Mouse (Mus musculus): Measurements from ENCODE around the gene Krtap5-5. TPM values are rescaled to one million over a fixed set of nuclear protein-coding genes. Genes with fewer than 3 reads are reported as not detected.
"Not testable (repeated sequence)": the region's sequence is repeated elsewhere in the genome, so short reads cannot be mapped to it uniquely, and the experiment has no call there.

Krtap5-5 gene
- polyA plus RNA-seq, 1 experiment from 2014 or later: not detected

DNA sequence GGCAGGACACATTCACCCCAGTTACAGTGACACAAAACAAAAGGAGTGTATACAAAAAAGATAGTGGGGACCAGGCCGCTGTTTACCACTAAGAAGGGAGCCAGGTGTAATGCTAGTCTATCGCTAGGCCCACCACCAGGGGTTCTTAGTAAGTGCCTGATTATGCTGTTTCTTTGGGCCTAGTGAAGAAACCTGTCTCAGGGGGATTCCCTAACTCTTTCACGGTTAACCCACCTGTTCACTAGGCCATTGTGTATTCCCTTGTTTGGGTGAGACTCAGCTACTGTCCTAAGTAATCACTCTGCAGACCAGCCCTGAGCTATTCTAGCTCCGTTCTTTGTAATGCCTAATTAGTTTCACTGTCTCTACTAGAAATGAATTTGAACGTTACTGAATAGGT is 22.9 kb downstream of the Krtap5-5 start:
- not testable (repeated sequence) for H3K4me3 ChIP-seq (replicated peaks); ATAC-seq (ENCODE audit: low read depth)
- WGBS (ENCODE audit: insufficient replicate concordance): 56% methylated on average over 5 of the region's 5 CpGs

DNA sequence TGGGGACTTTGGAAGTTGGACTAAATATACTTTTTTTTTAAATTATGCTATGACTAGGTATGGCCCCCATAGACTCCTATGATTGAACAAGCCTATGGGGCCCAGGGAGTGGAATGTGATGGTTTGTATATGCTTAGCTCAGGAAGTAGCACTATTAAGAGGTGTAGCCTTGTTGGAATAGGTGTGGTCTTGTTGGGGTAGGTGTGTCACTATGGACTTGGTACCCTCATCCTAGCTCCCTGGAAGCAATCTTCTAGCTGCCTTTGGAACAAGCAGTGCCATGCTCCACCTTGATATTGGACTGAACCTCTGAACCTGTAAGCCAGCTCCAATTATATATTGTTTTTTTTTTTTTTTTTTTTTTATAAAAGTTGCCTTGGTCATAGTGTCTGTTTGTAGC is 24.3 kb downstream of the Krtap5-5 start:
- H3K4me2 ChIP-seq: no peak overlapping the region

More for the DNA sequence above, 22.9 kb downstream of the Krtap5-5 start:
- not testable (repeated sequence) for H3K36me3 ChIP-seq; H3K27me3 ChIP-seq; H3K4me1 ChIP-seq (replicated peaks); H3K9ac ChIP-seq; H3K9me3 ChIP-seq (replicated peaks); DNase-seq; H3K27ac ChIP-seq; H3K4me2 ChIP-seq

DNA sequence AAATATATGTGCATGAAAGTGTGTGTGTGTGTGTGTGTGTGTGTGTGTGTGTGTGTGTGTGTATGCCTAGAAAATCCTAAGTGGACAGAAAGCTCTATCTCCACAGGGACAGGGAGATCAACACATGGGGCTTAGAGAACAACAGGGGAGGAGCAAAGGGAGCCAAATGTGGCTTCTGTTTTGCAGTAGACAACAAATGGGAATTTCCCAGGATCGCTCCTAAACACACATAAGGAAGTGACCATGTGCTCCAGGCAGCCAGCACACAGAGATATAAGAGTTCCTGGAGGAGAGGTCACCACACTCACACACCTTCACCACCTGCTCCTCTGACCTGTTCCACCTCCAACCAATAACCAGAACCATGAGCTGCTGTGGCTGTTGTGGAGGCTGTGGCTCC is 28.7 kb downstream of the Krtap5-5 start, which contains the start of gene Krtap5-3:
Gene Krtap5-3, plus strand, starts transcription at position 301 of the 400 bp plus-strand sequence.
- H3K9ac ChIP-seq: no peak within 1 kb of the TSS
- no peak for ATAC-seq (ENCODE audit: low read depth)
- no peak within 1 kb of the TSS for H3K4me2 ChIP-seq
- H3K27me3 ChIP-seq: no peaks in the 10 kb centered on the region
- WGBS (ENCODE audit: insufficient replicate concordance): 40% methylated on average over 1 of the region's 1 CpGs
- H3K27ac ChIP-seq: no peak within 1 kb of the TSS
- H3K4me3 ChIP-seq (replicated peaks): no peak within 1 kb of the TSS
- no peaks in the 10 kb centered on the region for H3K36me3 ChIP-seq
- no peaks in the 10 kb centered on the region for H3K4me1 ChIP-seq (replicated peaks)
- no peak for DNase-seq
- H3K9me3 ChIP-seq (replicated peaks): no peaks in the 10 kb centered on the region

More for the DNA sequence above, 24.3 kb downstream of the Krtap5-5 start:
- Histone ChIP-seq H3K36me3 (no peaks in the 10 kb centered on the region), H3K27me3 (no peaks in the 10 kb centered on the region), H3K4me3 (replicated peaks) (no peak overlapping the region), H3K27ac (no peak overlapping the region), H3K9ac (no peak overlapping the region), H3K9me3 (replicated peaks) (no peaks in the 10 kb centered on the region), H3K4me1 (replicated peaks) (no peaks in the 10 kb centered on the region)
- ATAC-seq (ENCODE audit: low read depth): no peak
- DNase-seq: no peak

DNA sequence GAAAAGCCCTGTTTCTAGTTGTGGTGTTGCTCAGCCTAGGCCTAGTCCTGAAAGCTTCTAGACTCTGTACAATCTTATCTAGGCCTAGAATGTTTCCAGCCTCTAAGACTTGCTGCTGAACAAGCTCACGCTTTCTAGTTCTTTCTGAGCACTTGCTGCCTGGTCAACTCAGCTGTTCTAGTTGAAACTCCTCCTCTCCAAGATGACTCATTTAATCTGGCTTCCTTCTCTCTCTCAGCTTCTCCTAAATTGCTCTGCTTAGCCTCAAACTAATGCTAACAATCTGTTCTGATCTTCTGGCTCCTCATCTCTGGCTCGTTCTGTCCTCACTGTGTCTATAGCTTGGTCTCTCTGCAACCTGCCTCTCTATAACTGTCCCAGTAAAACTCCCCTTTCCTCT is 31.0 kb downstream of the Krtap5-5 start:
- ATAC-seq (ENCODE audit: low read depth) (no peak), DNase-seq (no peak)
- no peak overlapping the region for H3K4me3 ChIP-seq (replicated peaks)
- 42% methylated on average over 2 of the region's 2 CpGs for WGBS (ENCODE audit: insufficient replicate concordance)
- H3K9me3 ChIP-seq (replicated peaks): no peaks in the 10 kb centered on the region
- no peaks in the 10 kb centered on the region for H3K36me3 ChIP-seq
- H3K4me2 ChIP-seq: no peak overlapping the region
- H3K4me1 ChIP-seq (replicated peaks): no peaks in the 10 kb centered on the region
- no peaks in the 10 kb centered on the region for H3K27me3 ChIP-seq
- H3K27ac ChIP-seq: no peak overlapping the region
- no peak overlapping the region for H3K9ac ChIP-seq

DNA sequence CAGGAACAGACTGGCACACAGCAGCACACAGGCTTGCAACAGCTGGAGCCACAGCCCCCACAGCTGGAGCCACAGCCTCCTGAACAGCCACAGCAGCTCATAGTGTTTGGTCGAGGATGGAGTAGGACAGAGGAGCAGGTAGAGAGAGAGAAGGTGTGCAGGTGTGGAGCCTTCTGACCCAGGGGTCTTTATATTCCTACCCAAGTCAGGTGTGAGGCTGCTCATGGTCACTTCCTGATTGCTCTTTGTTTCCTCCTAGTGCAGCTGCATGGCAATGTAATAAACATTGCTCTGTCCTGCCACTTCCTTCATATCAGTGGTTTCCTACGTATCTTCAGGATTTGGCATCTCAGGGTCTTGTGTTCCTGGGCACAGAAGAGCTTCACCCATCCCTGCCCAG is 39.5 kb downstream of the Krtap5-5 start, which contains the start of gene Gm10153:
Gene Gm10153, minus strand, starts transcription at position 101 of the 400 bp plus-strand sequence.
- H3K27me3 ChIP-seq: no peaks in the 10 kb centered on the region
- no peaks in the 10 kb centered on the region for H3K36me3 ChIP-seq
- 37% methylated on average over 2 of the region's 2 CpGs for WGBS (ENCODE audit: insufficient replicate concordance)
- H3K4me3 ChIP-seq (replicated peaks): no peak within 1 kb of the TSS
- no peak within 1 kb of the TSS for H3K9ac ChIP-seq
- H3K27ac ChIP-seq: no peak within 1 kb of the TSS
- no peak for DNase-seq
- H3K9me3 ChIP-seq (replicated peaks): no peaks in the 10 kb centered on the region
- no peaks in the 10 kb centered on the region for H3K4me1 ChIP-seq (replicated peaks)
- no peak for ATAC-seq (ENCODE audit: low read depth)
- H3K4me2 ChIP-seq: no peak within 1 kb of the TSS

DNA sequence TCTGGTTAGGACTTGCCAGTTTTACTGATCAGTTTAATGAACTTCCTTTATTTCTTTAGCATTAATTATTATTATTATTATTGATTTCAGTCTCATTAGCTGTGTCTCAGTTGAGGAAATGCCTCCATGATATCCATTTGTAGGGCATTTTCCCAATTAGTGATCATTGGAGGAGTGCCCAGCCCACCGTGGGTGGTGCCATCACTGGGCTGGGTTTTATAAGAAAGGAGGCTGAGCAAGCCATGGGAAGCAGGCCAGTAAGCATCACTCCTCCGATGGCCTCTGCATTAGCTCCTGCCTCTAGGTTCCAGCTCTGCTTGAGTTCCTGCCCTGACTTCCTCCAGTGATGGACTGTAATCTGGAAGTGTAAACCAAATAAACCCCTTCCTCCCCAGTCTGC is 41.6 kb downstream of the Krtap5-5 start:
- no peak overlapping the region for H3K27ac ChIP-seq
- H3K27me3 ChIP-seq: no peaks in the 10 kb centered on the region
- no peaks in the 10 kb centered on the region for H3K4me1 ChIP-seq (replicated peaks)
- H3K9ac ChIP-seq: no peak overlapping the region
- 66% methylated on average over 2 of the region's 2 CpGs for WGBS (ENCODE audit: insufficient replicate concordance)
- H3K9me3 ChIP-seq (replicated peaks): no peaks in the 10 kb centered on the region
- H3K4me3 ChIP-seq (replicated peaks): no peak overlapping the region
- H3K4me2 ChIP-seq: no peak overlapping the region
- no peaks in the 10 kb centered on the region for H3K36me3 ChIP-seq
- no peak for ATAC-seq (ENCODE audit: low read depth)
- DNase-seq: no peak

DNA sequence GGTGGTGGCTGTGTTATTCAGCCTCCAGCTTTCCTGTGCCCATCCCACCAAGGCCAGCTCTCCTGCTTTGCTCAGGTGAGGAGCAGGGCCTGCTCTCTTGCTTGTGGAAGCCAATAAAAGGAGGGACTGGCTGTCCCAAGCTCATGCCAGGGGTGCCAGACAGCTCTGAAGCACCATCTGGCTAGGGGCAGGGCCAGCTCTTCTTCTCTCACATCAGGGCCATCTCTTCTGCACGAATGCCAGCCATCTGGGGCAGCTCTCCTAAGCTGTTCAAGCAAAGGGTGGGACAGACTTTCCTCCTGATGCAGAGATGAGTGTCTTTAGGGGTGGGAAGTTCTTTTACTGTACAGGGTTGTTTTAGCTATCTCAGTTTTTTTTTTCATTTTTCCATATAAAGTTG is 48.8 kb downstream of the Krtap5-5 start:
- 31% methylated on average over 1 of the region's 1 CpGs for WGBS (ENCODE audit: insufficient replicate concordance)

More for the DNA sequence above, 48.8 kb downstream of the Krtap5-5 start:
- H3K36me3 ChIP-seq: no peaks in the 10 kb centered on the region
- ATAC-seq (ENCODE audit: low read depth) (no peak), DNase-seq (no peak)
- no peaks in the 10 kb centered on the region for H3K4me1 ChIP-seq (replicated peaks)
- no peak overlapping the region for H3K9ac ChIP-seq
- H3K27me3 ChIP-seq: no peaks in the 10 kb centered on the region
- H3K27ac ChIP-seq: no peak overlapping the region
- H3K4me2 ChIP-seq: no peak overlapping the region
- H3K4me3 ChIP-seq (replicated peaks): no peak overlapping the region
- H3K9me3 ChIP-seq (replicated peaks): no peaks in the 10 kb centered on the region

Other genes starting within 250 kb of the Krtap5-5 start
- gene Mob2, start 168.9 kb downstream of the Krtap5-5 start, polyA plus RNA-seq (2015; fragmentation: Nextera tagmentation; extraction: Ambion mirVana): 62.5 and 64.3 TPM in 2 replicates
- gene Dusp8, start 134.1 kb downstream of the Krtap5-5 start, polyA plus RNA-seq (2015; fragmentation: Nextera tagmentation; extraction: Ambion mirVana): 4.4 and 4.6 TPM in 2 replicates
- gene Gm45618, start 109.2 kb downstream of the Krtap5-5 start, polyA plus RNA-seq (2015; fragmentation: Nextera tagmentation; extraction: Ambion mirVana): not detected in 2 replicates
- gene Gm39115, start 93.9 kb downstream of the Krtap5-5 start, polyA plus RNA-seq (2015; fragmentation: Nextera tagmentation; extraction: Ambion mirVana): not detected in 2 replicates
- gene Gm45337, start 85.4 kb downstream of the Krtap5-5 start, polyA plus RNA-seq (2015; fragmentation: Nextera tagmentation; extraction: Ambion mirVana): not detected in 2 replicates
- not detected in 2 replicates for gene Gm29735, start 72.9 kb downstream of the Krtap5-5 start, polyA plus RNA-seq (2015; fragmentation: Nextera tagmentation; extraction: Ambion mirVana)
- not detected in 2 replicates for gene Gm4553, start 64.2 kb downstream of the Krtap5-5 start, polyA plus RNA-seq (2015; fragmentation: Nextera tagmentation; extraction: Ambion mirVana)
- not detected in 2 replicates for gene Krtap5-2, start 54.0 kb downstream of the Krtap5-5 start, polyA plus RNA-seq (2015; fragmentation: Nextera tagmentation; extraction: Ambion mirVana)
- gene Gm10153, start 39.6 kb downstream of the Krtap5-5 start, polyA plus RNA-seq (2015; fragmentation: Nextera tagmentation; extraction: Ambion mirVana): not detected in 2 replicates
- not detected in 2 replicates for gene Krtap5-3, start 28.6 kb downstream of the Krtap5-5 start, polyA plus RNA-seq (2015; fragmentation: Nextera tagmentation; extraction: Ambion mirVana)
- not detected in 2 replicates for gene Gm7579, start 18.1 kb downstream of the Krtap5-5 start, polyA plus RNA-seq (2015; fragmentation: Nextera tagmentation; extraction: Ambion mirVana)
- gene Gm40460, start 11.1 kb upstream of the Krtap5-5 start, polyA plus RNA-seq (2015; fragmentation: Nextera tagmentation; extraction: Ambion mirVana): not detected in 2 replicates
- gene Gm2431, start 28.4 kb upstream of the Krtap5-5 start, polyA plus RNA-seq (2015; fragmentation: Nextera tagmentation; extraction: Ambion mirVana): not detected in 2 replicates
- not detected in 2 replicates for gene Gm4559, start 44.4 kb upstream of the Krtap5-5 start, polyA plus RNA-seq (2015; fragmentation: Nextera tagmentation; extraction: Ambion mirVana)
- gene Krtap5-1, start 67.1 kb upstream of the Krtap5-5 start, polyA plus RNA-seq (2015; fragmentation: Nextera tagmentation; extraction: Ambion mirVana): not detected in 2 replicates
- gene Krtap5-4, start 73.6 kb upstream of the Krtap5-5 start, polyA plus RNA-seq (2015; fragmentation: Nextera tagmentation; extraction: Ambion mirVana): not detected in 2 replicates
- 1.5 and 1.8 TPM in 2 replicates for gene Ifitm10, start 143.8 kb upstream of the Krtap5-5 start, polyA plus RNA-seq (2015; fragmentation: Nextera tagmentation; extraction: Ambion mirVana)
- gene Gm49369, start 152.7 kb upstream of the Krtap5-5 start, polyA plus RNA-seq (2015; fragmentation: Nextera tagmentation; extraction: Ambion mirVana): 0.61 TPM in 1 of 2 replicates, not detected in the other
- 297 and 306 TPM in 2 replicates for gene Ctsd, start 158.1 kb upstream of the Krtap5-5 start, polyA plus RNA-seq (2015; fragmentation: Nextera tagmentation; extraction: Ambion mirVana)
- not detected in 2 replicates for gene Syt8, start 204.9 kb upstream of the Krtap5-5 start, polyA plus RNA-seq (2015; fragmentation: Nextera tagmentation; extraction: Ambion mirVana)
- 3.4 and 4.3 TPM in 2 replicates for gene Tnni2, start 211.8 kb upstream of the Krtap5-5 start, polyA plus RNA-seq (2015; fragmentation: Nextera tagmentation; extraction: Ambion mirVana)
- 14.2 and 15.5 TPM in 2 replicates for gene Lsp1, start 230.8 kb upstream of the Krtap5-5 start, polyA plus RNA-seq (2015; fragmentation: Nextera tagmentation; extraction: Ambion mirVana)